Mouse (Mus musculus): ENCODE measurements around the gene Ankrd23.
"Not testable (repeated sequence)": the region's sequence is repeated elsewhere in the genome, so short reads cannot be mapped to it uniquely, and the experiment has no call there.

Gene Ankrd23

DNA sequence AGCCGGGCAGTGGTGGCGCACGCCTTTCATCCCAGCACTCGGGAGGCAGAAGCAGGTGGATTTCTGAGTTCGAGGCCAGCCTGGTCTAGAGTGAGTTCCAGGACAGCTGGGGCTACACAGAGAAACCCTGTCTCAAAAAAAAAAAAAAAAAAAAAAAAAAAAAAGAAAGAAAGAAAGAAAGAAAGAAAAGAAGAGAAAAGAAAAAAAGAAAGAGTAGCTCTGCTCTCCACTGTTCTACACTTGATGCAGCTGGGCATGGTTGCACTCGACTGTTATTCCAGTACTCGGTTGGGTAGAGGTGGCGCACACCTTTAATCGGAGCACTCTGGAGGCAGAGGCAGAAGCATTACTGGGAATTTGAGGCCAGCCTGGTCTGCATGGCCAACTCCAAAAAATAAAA is at the start of gene Ankrd23:
TSS of gene Ankrd23 (minus strand) at position 101 of the 400 bp plus-strand sequence.
- DNase-seq (ENCODE audit: low spot score in 2 of 2), result not testable (repeated sequence)

DNA sequence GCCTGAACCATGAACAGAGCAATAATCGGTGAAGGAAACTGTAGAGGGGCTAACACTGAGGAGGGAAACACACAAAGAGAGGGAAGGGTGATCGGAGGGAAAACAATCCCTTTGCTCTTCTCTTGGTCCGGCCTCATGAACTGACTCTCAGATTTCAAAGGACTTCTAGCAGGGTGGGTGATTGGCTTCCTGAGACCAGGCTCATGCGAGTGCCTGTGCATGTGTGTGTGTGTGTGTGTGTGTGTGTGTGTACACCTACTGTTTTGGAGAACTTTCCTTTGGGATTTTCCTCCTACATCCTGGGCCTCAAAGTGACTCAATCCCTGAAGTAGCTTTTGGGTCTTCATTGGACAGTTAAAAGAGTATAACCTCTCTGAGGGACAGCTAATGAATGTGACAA is 49.6 kb upstream of the Ankrd23 start:
- DNase-seq (ENCODE audit: low spot score in 2 of 2), result no peak

DNA sequence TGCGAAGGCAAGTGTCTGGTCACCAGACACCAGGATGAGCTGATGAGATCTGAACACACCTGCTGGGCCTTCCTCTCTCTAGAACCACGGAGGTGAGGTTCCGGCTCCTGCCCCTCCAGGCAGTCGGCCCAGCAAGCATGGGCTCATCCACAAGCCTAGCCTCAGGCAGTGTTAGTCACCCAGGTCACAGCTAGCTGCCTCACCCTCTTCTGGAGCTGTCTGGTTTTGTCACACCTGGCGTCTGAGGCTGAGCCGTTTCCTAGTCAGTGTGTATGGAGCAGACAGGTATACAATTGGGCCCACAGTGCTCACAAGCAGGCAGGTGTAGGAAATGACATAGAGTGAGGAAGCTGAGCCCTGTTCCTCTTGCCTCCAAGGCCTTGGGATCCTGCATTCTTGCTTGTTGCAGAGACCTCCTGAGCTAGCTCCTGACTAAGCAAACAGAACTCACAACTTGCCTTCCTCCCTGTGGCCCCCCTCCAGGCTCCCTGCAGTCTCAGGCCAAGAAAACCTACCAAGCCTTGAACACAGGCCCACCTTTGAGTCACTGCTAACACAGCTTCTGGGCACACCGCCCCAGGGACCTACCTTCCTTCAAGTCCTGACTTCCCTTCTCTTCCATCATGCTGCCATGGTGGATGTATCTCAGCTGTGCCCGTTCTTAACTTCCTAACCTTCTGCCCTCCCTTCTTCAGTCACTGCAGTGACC is 46.9 kb upstream of the Ankrd23 start:
- DNase-seq (ENCODE audit: low spot score in 2 of 2), result no peak

DNA sequence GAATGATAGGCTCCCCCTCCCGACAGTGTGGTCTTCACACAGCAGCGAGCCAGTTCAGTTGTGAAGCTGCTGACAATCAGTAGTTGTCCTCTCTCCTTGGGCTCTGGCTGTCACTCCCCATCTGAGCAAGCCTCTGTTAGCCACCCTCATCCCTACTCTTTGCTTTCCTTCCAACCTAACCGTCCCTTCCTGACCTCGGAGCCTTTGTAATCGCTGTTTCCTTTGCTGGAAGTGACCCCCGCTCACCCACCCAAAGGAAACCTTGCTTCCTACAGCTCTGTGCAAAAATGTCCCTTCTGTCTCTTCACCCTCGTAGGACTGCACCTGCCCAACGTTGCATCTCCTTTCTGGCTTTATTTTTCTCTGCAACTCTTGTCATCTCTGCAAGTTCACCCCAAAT is 45.5 kb upstream of the Ankrd23 start:
- no peak for DNase-seq (ENCODE audit: low spot score in 2 of 2)

DNA sequence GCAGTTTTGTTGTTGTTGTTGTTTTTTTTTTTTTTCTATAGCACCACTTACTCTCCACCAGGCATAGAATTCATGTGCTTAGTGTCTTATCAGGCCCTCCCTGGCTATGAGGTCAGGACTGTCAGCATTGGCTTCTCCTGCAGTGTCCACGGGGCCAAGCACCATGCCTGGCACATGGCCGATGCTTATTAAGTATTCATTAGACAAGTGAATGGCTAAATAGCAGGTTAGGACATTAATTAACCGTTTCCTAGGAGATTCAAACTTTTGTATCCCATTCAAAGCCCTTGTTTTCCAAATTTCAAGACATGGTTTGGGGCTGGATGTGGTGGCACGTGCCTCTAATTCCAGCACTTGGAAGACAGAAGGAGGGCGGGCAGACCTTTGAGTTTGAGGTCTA is 44.6 kb upstream of the Ankrd23 start:
- no peak for DNase-seq (ENCODE audit: low spot score in 2 of 2)

DNA sequence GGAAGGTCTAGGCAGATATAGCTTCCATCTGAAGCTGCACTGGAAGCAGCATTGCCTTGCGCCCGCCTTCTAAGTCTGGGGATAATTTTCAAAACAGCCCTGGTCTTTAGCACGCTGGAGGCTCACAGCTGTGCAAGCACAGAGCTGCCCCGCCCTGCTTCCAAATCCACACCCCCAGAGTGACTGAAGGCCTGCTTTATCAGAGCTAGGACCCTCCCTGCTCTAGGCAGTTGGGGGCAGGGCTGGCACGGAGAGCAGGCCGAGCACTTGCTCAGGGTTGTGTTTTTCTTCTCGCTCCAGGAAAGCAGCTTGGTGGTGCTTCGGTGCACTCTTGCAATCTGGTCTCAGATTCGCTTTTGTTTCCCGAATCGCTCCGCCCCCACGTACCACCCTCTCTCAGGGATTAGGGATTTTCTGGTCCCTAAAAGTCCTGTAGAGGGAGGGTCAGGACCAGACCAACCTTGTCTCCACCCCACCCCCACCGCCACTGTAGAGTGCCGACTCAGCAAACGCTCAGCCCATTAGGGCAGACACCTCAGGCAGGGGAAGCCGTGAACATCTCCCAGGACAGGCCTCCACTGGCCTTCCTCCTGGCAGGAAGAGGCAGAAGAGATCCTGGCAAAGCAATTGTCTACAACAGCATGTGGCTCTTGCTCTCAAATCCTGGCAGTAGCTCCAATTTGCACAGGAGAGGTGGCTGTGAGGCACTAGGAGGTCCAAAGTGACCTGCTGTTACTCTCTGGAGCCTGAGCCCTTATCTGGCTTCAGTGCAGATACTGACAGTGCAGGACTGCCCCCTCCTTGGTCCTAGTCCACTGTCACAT is 43.9 kb upstream of the Ankrd23 start:
- DNase-seq (ENCODE audit: low spot score in 2 of 2), result peak in 1 of 2 experiments; percentile 34

DNA sequence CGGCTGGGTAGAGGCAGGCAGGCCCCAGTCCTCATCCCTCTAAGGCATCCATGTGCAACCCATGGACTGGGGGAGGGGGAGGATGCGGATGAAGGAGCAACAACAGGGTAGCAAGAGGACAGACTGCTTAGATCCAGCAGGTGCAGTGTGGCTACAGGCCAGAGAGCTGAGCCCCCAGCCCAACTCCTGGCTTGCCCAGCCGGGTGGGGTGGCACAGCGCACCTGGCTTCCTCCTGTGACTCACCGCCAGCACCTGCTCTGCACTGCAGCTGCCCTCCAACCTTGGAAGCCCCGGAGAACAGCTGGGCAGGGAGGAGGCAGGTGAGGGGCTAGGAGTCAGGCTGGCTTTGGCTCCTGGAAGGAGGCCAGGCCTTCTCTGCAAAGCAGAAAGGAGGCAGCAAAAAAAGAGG is 43.3 kb upstream of the Ankrd23 start:
- DNase-seq (ENCODE audit: low spot score in 2 of 2), result no peak

DNA sequence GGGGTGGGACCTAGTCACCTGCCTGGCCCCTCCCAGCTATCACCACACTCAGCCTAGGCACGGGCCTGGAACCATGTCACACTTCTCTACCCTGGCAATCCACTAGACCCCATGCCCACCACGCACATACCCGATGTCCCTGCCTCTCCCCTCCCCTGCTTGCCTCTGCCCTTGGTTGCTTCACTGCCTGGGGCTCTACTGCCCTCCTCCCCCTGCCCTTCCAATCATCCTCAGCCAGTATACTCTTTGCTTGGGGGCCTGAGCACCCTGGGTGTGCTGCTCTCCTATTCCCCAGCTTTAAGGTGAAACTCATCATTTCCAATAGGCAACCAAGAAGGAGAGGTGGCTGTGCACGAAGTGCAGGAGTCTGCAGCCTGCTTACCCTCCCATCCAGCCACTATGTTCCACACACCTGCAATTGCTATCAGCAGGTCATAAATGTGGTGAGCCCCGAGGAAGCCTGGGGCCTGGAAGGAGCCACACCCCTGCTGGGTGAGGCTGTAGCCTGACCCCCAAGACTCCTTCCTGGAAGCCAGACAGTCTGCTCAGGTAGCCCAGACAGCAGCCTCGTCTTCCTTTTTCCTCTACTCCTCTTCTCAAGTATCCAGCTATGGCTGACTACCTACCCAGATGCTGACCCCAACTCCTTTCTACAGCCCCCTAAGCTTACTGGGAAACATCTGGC is 40.5 kb upstream of the Ankrd23 start:
- DNase-seq (ENCODE audit: low spot score in 2 of 2), result no peak

DNA sequence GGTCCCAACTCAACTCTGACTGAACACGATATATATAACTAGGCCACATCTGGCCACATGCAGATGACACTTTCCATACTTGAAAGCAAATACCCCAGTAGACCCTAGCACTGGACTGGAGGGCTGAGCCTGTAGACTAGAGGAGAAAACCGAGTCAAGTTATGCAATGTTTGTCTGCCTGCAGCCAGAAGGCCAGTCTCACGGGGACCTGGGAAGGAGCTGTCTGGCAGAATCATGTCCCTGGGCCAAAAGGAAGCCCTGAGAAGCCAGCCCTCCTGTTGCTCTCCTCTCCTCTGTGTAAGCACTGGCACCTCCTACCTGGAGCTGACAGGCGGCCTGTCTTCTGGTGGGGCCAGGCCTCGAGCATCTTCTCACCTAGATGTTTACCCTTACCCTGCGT is 38.7 kb upstream of the Ankrd23 start:
- no peak for DNase-seq (ENCODE audit: low spot score in 2 of 2)

DNA sequence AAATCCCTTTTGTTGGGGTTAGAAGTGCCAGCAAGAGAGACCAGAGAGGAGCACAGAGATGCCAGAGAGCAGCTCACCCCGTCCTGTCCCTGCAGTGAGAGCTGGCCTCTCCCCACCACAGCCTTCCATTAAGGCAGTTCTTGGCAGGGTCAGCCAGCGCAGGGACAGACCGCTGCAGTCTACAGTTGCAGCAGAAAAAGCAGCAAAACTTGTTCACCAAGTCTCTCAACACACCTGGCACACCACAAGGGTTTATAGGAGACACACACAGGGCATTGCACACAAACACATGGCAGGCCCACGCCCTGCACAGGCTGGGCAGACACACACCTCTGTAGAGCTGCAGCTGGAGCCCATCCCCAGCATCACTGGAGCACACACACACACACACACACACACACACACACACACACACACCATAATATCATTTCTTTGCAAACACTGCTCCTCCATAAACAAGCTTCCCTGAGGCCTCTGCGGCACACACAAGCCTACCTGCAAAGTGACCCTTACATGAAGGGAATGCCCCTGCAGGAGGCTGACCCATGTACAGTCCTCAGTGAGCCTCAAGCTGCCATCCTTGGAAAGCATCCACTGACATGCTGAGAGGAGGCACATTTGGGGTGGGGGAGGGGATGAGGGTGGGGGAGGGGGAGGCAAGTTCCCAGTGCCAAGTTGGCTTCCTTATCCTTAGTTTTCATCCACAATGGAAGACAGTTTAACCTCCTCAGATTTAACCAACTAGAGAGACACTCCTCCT is 37.7 kb upstream of the Ankrd23 start:
- no peak for DNase-seq (ENCODE audit: low spot score in 2 of 2)

DNA sequence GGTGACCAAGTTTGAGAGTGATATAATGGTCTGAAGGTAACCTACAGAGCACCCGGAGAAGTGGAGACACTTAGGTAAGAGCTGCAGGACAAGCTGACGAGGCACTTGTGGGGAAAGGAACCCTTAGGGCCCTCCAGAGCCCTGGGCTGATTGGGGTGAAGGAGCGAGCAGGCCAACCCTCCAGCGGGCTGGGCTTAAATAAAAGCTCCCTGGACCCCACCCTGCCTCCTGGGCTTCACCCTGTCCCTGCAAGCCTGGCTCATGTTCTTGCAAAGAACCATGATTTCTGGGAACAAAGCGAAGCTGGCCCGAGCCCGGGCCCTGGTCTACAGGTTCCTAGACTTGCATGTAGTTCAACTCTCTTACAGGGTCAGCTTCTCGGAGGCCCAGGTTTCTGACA is 36.8 kb upstream of the Ankrd23 start:
- DNase-seq (ENCODE audit: low spot score in 2 of 2), result no peak

DNA sequence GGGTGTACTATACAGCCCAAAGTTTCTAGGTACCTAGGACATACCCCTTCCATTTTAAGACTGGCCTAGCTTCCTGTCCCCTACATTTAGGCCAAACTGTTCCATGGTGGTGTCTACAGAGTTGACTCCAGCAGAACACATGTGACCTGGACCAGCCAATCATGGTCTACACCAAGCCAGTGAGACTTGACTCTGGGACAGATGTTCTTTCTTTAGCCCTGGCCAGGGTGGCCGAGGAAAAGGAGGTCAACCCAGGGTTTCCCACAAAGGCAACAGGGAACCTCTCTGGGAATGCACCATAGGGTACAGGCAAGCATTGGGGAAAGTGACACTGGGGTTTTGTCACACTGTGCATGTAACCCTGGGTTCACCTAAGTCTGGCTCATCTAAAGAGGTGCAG is 36.0 kb upstream of the Ankrd23 start:
- DNase-seq (ENCODE audit: low spot score in 2 of 2), result no peak

DNA sequence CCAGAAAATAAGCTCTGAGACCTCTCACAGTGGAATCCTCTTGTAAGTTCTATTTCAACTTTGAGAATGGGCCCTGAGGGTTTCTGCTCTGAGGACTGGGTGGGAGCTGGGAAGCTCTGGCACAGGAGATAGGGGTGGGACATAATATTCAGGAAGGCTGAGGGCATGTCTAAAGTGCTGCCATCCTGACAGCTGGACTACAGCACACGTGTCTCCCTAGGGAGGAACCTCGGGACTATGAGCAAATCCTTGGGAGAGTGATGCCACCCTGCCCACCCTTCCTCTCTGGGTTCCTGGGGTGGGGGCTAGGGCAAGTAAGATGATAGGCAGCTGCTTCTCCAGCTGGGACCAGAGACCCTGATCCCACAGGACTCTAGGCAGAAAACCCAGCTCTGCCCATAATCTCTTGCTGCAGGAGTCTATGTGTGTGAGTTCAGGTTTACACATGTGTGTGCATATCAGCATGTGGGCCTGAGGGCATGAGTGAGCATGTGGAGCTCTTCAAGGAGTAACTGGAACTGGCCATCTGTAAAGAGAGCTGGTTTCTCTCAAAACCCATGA is 35.5 kb upstream of the Ankrd23 start:
- no peak for DNase-seq (ENCODE audit: low spot score in 2 of 2)

DNA sequence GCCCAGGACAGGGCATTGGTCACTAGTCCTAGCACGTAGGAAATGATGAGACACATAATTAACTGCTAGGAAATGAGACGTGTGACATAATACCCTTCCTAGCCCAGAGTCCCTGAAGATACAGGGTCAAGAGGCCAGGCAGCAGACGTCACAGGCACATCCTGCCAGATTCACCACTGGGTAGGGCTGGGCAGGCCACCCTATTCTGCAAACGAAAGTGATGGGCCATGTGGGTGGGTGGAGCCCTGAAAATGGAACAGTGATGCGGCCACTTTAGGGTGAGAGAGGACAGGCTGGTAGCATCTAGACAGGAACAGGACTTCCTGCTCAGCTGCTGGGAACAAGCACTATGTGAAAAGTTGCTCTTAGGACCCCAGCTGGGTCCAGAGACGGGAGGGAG is 34.9 kb upstream of the Ankrd23 start:
- no peak for DNase-seq (ENCODE audit: low spot score in 2 of 2)

DNA sequence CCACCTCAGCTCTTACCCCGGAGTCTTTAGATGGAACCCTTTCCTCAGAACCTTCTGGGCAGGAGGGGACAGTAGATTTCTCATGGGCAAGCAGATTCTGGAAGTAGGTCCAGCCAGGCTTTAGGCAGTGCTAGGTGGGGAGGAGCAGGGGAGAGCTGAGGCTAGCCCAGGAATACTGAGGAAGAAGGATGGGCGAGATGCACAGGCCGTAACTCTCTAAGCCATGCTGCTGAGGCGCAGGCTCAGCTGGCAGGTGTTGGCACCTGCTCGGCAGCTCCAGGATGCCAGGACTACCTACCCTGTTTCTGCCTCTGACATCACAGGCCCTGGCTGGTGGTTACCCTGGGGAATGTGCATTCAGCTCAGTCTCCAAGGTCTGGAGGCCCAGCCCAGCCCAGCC is 33.6 kb upstream of the Ankrd23 start:
- no peak for DNase-seq (ENCODE audit: low spot score in 2 of 2)

DNA sequence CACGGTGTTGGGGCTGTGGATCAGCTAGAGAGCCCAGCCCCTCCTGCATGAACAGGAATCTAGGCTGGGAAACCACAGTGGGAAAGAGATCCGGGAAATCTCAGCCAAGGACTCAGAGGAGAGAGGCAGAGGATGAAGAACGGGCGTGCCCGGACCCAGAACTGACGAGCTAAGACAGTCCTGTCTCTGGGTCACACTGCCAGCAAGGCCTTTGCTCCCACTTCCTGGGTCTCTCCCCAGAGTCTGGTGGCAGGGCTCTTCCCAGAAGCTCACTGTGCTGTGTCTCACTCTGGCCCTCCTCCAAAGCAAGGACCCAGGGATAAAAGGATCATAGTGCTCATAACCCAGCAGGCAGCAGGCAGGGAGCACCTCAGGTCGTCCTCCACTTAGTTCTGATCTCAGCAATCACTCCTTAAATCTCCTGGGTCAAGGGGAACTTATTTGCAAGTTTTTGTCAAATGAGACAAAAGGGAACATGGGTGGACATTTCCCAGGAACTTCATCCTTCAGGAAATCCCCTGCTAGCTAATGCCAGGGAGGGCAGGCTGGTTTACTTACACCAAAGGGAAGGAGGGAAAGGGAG is 33.1 kb upstream of the Ankrd23 start:
- DNase-seq (ENCODE audit: low spot score in 2 of 2), result no peak

DNA sequence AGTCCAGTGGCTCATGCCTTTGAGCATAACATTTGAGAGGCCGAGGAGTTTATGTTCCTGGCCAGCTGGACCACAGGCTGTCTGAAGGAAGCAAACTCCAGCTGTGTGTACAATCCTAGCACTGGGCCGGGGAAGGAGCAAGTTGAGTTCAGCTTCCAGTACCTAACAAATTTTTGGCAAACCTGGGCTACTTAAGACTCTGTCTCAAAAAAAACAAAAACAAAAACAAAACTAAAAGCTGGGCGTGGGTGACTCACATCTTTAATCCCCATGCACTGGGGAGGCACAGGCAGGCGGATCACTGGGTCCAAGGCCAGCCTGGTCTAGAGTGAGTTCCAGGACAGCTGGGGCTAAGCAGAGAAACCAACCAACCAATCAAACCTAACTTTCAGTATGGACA is 32.1 kb upstream of the Ankrd23 start:
- no peak for DNase-seq (ENCODE audit: low spot score in 2 of 2)

DNA sequence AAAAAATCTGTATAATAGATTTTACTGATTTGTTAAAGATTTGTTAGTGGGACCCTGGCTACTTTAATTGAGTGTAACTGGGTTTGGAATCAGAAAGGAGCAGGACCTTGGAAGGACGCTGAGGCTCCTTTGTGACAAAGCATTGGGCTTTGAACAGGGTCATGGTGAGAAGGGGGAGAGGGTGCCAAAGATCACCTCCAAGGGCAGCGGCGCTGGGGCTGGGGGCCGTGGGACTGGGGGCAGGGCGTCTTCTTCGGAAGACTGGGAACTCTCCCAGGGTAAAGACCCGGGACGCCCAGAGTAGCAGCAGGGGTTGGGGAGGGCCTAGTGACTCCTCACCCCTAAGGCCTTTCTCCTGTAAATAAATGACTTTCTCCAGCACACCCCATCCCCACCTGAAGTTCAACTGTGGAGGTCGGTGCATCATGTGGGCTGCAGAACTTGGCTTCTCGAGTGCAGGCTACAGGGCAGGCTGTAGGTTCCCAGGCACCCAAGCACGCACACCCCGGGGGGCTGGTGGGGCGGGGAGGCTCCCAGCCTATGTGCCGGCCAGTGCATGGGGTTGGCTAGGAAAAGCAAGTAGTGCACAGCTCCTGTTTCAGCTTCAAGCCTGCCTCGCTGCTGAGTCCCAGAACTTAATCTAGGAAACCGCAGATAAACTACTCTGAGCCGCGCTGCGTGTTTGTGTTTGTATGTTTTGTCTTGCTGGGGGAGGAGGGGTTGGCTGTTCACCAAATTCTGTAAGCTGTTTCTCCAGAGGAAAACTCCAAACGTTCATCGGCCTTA is 31.3 kb upstream of the Ankrd23 start:
- DNase-seq (ENCODE audit: low spot score in 2 of 2), result no peak

DNA sequence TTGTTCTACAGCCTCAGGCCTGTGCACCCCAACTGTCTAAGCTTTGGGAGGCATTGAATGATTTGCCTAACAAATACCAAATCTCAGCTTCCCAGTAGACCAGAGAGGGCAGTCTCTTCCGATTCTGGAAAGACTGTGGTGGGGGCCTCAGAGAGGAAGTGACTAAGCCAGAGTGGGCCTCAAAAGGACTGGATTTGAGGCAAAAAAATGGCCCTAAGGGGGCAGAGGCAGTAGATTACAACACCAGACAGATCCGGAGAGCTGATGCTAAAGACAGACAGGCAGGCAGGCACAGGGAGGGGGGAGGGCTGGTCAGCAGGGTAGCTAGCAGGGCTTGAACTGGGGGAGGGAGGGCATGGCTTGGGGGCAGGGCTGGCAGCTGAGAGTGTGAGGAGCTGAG is 29.7 kb upstream of the Ankrd23 start:
- DNase-seq (ENCODE audit: low spot score in 2 of 2), result no peak

DNA sequence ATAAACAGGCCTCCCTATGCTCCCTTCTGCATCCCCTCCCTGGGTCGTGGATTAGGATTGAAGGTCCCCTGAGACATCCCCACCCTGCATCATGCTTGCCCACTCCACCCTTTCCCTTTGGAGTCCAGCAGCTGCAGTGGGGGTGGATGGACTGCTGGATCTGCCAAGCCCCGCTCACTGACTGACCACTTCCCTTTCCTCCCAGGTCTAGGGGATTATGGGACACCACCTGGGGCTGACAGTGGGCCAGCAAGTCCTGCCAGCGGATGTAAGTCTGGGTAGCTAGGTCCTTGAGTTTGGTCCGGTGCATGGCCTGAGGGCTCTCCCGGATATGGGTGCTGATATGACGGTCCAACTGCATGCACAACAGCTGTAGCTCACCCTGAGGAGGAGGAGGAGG is 27.4 kb upstream of the Ankrd23 start:
- DNase-seq (ENCODE audit: low spot score in 2 of 2), result no peak

DNA sequence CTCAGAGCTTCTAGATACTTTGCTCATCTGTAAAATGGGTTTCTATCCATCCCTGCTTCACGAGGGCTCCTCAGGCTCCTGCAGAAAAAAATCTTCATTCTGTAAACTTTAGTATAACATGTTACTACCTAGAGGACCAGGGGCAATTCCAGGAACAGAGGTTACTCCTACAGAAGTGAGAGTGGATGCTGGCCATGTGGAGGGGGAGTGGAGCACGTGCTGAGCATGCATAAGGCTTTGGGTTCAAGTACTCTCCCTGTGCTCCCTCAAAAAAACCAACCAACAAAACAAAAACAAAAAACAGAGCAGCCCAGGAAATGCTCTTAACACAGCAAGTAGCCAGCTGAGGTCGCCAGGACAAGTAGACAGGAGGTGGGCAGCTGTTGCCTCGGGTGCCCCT is 26.9 kb upstream of the Ankrd23 start:
- DNase-seq (ENCODE audit: low spot score in 2 of 2), result no peak
